Mouse (Mus musculus): ENCODE results near the gene BC055324. TPM values are rescaled to one million over a fixed set of nuclear protein-coding genes. Genes with fewer than 3 reads are reported as not detected.

BC055324 gene
- polyA plus RNA-seq, 1 experiment: 8.2 TPM

DNA sequence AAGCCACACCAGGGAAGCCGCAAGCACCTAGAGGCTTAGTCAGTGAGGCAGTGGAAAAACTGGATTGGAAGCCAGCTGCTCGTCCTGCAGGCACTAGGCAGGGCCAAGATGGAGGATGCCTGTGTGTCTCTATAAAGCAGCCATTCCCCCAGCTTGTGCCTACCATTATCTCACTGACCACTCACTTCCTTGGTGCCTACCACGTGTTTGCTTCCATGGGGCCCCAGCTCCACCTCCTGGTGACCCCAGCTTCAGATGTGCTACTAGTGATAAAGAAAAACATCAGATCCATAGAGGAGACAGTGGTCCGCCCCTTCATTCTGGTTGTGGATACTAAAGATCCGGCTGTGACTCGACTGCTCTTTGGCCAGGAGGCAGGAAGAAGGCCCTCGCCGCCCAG, 62.8 kb downstream of the BC055324 start:
- DNase-seq (ENCODE audit: low read depth): no peak
- TF ChIP-seq CTCF (IDR thresholded peaks at IDR 0.05; ENCODE audit: borderline replicate concordance, extremely low read depth, insufficient read depth, insufficient read length) (no peak), POLR2A (IDR thresholded peaks at IDR 0.05; ENCODE audit: borderline replicate concordance, extremely low read depth, insufficient read depth, insufficient read length, poor library complexity, severe bottlenecking) (no peak)

DNA sequence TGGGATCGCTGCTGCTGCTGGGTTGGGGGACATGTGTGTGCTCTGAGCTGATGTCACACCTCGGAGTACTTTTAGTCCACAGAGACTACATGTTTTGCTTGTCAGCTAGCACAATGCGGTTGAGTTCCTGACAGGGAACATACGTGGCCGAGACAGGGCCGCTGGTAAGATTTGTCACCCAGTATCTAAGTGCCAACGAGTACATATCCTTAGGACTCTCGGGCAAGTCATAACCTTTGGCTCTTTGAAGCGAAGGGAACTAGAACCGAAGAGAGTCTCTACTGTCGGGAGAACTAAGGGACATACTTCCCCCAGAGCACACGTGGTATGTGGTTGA, 64.2 kb downstream of the BC055324 start:
- DNase-seq (ENCODE audit: low read depth): no peak
- TF ChIP-seq CTCF (IDR thresholded peaks at IDR 0.05; ENCODE audit: borderline replicate concordance, extremely low read depth, insufficient read depth, insufficient read length) (no peak), POLR2A (IDR thresholded peaks at IDR 0.05; ENCODE audit: borderline replicate concordance, extremely low read depth, insufficient read depth, insufficient read length, poor library complexity, severe bottlenecking) (no peak)

DNA sequence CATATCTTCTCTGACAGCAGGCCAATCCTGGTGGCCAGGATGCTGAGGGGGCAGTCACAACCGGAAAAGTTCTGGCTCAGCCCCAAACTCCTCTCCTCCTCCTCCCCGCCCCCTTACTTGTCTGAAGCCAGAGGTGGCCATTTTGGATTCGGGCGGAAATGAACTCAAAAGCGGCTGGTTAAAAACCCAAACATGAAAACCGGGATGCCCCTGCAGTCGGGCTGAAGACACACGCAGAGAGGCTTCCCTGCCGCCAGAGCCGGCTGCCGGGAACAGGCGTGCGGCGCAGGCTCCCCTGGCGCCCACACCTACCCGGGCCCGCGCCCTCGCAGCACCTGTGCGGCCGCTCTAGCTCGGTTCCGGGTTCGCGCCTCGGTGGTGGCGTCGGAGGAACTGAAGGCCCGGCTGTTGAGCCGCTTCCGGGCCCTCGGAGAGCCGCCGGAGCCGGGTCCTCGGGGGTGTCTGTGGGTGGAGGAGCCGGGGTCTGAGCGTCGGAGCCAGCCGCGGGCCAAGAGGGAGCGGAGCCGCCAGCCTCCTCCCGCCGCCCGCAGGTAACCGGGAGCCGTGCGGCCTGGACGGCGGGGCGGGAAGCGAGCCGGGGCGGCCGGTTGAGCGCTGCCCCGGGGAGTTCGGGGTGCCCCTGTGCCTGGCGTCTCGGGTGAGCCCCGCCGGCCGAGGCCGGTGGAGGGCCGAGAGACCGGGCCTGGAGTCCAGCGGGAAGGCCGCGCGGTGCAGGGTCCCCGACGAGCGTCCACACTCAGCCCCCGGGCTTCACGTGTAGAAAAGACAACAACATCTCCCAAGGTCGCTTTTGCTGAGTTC, 64.7 kb downstream of the BC055324 start:
- peak; percentile 98 for DNase-seq (ENCODE audit: low read depth)
- TF ChIP-seq POLR2A (IDR thresholded peaks at IDR 0.05; ENCODE audit: borderline replicate concordance, extremely low read depth, insufficient read depth, insufficient read length, poor library complexity, severe bottlenecking) (peak; percentile 48; the same call in 1 of the 2 replicates), CTCF (IDR thresholded peaks at IDR 0.05; ENCODE audit: borderline replicate concordance, extremely low read depth, insufficient read depth, insufficient read length) (no peak)

DNA sequence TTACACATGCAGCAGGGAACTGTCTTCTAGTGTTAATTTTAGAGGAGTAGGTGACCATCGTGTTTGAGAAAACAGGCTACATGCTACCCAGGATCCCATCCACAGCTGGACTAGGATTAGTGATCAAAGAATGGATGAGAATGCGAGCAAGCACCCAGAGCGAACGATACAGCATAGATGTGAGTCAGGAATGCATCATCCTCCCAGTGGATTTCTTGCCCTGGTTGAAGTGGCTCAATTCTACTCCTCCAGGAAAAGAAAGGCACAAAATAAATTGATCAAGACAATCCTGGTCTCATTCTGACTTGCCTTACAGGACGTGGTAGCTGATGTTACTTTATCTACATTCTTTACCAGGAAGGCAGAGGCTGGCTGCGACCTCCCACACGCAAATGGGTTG, 65.8 kb downstream of the BC055324 start, which contains the start of gene Scyl3:
TSS of gene Scyl3 (plus strand) at position 255 of the 400 bp plus-strand sequence.
- DNase-seq (ENCODE audit: low read depth): peak; percentile 1
- TF ChIP-seq CTCF (IDR thresholded peaks at IDR 0.05; ENCODE audit: borderline replicate concordance, extremely low read depth, insufficient read depth, insufficient read length): no peak
- TF ChIP-seq POLR2A (IDR thresholded peaks at IDR 0.05; ENCODE audit: borderline replicate concordance, extremely low read depth, insufficient read depth, insufficient read length, poor library complexity, severe bottlenecking): no peak

DNA sequence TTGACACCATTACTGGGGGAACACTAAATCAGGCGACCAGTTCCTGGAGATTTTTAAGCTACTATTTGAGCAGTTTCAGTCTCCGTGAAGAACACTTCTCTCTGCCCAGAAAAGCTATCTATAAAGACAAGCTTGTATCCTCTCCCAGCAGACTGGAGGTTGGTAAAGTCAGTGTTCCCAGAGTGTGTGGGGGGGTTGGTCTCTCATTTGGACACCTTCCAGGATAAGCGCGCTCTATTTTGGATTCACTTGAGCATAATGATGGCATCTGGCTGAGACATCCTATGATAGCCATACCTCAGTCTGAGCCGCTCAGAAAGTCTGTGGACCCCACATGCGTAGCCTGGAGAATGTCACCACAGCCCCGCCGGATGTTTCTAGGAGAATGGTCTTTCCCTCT, 70.5 kb downstream of the BC055324 start:
- DNase-seq (ENCODE audit: low read depth): no peak
- TF ChIP-seq POLR2A (IDR thresholded peaks at IDR 0.05; ENCODE audit: borderline replicate concordance, extremely low read depth, insufficient read depth, insufficient read length, poor library complexity, severe bottlenecking): no peak
- no peak for TF ChIP-seq CTCF (IDR thresholded peaks at IDR 0.05; ENCODE audit: borderline replicate concordance, extremely low read depth, insufficient read depth, insufficient read length)

DNA sequence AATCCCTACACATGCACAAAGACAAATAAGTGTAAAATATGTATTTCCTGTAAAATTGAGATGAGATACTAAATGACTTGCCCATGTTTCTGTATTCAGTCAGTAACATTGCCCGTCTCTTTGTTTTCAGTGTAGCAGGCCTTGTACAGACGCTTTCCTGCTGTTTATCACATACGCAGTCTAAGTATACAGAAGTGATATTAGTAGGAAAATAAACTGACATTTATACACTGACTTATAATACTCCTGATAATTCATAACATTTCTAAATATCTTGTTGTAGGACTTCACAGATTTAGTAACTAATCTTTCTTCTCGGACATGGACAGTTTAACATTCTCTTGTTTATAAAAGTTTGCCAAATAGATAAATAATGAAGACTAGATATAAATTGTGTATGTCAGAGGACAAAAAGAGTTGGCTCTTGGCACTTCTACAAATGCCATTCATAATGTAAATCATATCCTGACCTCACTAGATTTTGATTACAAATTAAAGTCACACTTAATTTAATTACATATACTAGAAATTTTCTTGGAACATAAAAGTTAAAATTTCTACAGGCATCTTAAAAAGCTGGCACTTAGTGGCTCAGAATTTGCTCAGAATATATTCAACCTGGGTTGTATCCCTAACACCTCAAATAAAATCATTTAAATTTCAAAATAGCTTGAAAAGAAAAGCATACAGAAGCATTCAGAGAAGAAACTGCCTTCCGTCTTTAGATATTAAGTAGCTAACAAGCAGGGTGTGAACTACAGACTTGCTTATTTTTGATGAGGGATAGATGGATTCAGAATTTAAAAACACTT, 77.0 kb downstream of the BC055324 start:
- DNase-seq (ENCODE audit: low read depth): no peak
- TF ChIP-seq CTCF (IDR thresholded peaks at IDR 0.05; ENCODE audit: borderline replicate concordance, extremely low read depth, insufficient read depth, insufficient read length) (no peak), POLR2A (IDR thresholded peaks at IDR 0.05; ENCODE audit: borderline replicate concordance, extremely low read depth, insufficient read depth, insufficient read length, poor library complexity, severe bottlenecking) (no peak)

DNA sequence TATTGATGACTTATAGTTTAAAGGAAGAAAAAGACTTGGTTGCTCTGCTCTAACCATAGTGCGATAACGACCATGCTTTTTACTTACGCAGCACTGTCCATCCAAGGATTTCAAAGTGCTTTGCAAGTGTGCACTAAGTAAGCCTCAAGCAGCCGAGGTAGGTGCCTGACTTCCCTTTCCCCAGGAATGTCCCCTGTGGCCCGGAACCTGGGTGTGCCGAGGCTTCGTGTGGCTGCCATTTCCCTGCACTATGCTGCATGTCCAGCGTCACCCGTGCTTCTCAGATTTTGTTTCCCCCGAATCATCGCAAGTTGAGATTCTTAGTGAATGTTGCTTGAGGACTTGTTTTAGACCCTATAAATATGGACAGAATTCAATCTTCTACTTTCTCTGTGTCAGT, 82.6 kb downstream of the BC055324 start:
- no peak for DNase-seq (ENCODE audit: low read depth)
- no peak for TF ChIP-seq POLR2A (IDR thresholded peaks at IDR 0.05; ENCODE audit: borderline replicate concordance, extremely low read depth, insufficient read depth, insufficient read length, poor library complexity, severe bottlenecking)
- TF ChIP-seq CTCF (IDR thresholded peaks at IDR 0.05; ENCODE audit: borderline replicate concordance, extremely low read depth, insufficient read depth, insufficient read length): no peak

DNA sequence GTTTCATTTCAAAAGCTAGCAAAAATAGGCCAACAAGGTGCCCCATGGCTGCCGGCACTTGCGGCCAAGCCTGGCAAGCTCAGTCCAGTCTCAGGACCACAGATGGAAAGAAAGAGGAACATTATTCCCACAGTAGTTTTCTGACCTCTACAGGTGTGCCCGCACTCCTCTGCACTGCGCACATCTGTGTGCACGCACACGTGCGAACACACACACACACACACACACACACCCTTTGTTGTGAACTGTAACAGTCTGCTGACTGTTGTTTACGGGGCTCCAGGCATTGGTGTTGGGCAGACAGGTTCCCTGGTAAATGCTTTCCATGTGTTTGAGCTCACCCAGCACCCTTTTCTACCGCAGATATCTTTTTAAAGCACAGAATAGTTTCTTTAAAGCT, 83.8 kb downstream of the BC055324 start:
- no peak for DNase-seq (ENCODE audit: low read depth)
- TF ChIP-seq CTCF (IDR thresholded peaks at IDR 0.05; ENCODE audit: borderline replicate concordance, extremely low read depth, insufficient read depth, insufficient read length) (no peak), POLR2A (IDR thresholded peaks at IDR 0.05; ENCODE audit: borderline replicate concordance, extremely low read depth, insufficient read depth, insufficient read length, poor library complexity, severe bottlenecking) (no peak)

DNA sequence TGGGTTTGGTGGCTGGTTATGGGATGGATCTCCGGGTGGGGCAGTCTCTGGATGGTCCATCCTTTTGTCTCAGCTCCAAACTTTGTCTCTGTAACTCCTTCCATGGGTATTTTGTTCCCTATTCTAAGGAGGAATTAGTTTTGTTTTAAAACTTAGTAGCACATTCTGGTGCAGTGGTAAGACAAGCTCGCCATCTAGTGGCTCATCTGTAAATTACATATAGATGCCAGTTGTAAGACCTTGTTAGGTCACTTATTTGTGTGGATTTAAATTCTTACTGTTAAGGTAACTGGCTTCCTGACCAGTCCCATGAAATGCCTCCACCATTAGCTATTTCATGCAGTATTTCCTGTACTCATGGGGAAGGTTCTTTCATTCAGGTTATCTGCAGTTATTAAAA, 84.3 kb downstream of the BC055324 start:
- DNase-seq (ENCODE audit: low read depth): peak; percentile 83
- TF ChIP-seq POLR2A (IDR thresholded peaks at IDR 0.05; ENCODE audit: borderline replicate concordance, extremely low read depth, insufficient read depth, insufficient read length, poor library complexity, severe bottlenecking) (no peak), CTCF (IDR thresholded peaks at IDR 0.05; ENCODE audit: borderline replicate concordance, extremely low read depth, insufficient read depth, insufficient read length) (peak; percentile 12; the same call in 1 of the 2 replicates)

DNA sequence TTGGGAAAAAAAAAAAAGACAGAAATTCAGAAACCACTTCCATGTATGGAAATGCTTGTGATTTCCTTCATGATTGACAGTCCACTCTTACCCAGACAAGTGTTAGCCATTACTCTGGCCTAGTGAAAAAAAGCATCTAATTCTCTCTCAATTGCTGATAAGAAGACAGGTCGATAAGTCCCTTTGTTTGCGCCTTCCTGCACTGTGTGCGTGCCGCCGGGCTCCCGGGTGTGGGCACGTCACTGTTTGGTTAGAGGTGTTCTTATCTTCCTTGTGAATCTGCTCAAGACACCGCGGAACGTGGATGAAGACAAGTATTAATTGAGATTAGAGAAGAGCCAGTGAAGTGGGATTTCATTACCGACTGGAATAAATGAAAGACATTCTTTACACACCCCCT, 86.2 kb downstream of the BC055324 start:
- TF ChIP-seq POLR2A (IDR thresholded peaks at IDR 0.05; ENCODE audit: borderline replicate concordance, extremely low read depth, insufficient read depth, insufficient read length, poor library complexity, severe bottlenecking): no peak
- TF ChIP-seq CTCF (IDR thresholded peaks at IDR 0.05; ENCODE audit: borderline replicate concordance, extremely low read depth, insufficient read depth, insufficient read length): no peak

DNA sequence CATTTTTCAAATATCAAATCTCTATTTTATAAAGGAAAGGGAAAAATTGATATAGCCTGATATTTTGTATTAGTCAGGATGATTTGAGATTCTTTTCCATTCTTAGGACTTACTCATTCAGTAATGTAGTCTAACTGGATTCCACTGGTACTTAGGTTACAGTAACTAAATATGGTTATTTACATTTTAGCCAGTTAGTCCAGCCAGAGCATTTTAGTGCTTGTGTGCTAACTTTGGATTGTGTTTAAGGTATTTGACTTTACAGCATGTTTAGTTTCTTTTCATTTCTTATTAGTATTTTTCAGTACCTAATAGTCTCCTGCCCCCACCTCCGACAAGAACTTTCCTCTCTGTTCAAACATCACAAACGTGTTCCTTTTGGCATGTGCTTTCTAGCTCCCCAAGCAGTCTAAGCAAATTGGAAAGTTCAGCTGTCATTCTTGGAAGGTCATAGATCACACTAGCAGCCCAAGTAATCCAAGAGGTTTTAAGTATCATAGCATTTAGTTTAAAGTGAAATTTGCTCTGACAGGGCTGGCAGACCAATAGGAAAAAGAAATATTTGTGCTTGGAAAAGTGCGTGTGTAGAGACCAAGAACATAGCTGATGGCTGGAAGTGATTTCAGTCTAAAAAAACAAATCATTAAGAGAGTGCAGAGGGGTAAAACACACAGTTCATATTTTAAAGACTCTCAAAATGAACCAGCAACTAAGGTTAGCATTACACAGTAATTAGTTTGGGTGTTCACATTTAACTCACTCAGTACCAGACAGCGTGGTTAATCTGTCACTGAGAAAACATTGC, 87.4 kb downstream of the BC055324 start:
- TF ChIP-seq POLR2A (IDR thresholded peaks at IDR 0.05; ENCODE audit: borderline replicate concordance, extremely low read depth, insufficient read depth, insufficient read length, poor library complexity, severe bottlenecking): no peak
- no peak for DNase-seq (ENCODE audit: low read depth)

More for the DNA sequence above, 86.2 kb downstream of the BC055324 start:
- peak; percentile 22 for DNase-seq (ENCODE audit: low read depth)
